Mouse (Mus musculus) adrenal gland, postnatal 25 days (tissue): ENCODE data around the gene Pam16. TPM values are rescaled to one million over a fixed set of nuclear protein-coding genes. Genes with fewer than 3 reads are reported as not detected.
A peak's percentile ranks its signal among the peaks of the same experiment; 100 is the strongest.

Source experiments
- DNase-seq: peaks from one replicate; pipeline ENCODE4 v3.0.0; 2021; ENCODE audit warnings: mixed read lengths
- total RNA-seq: library from RNA; stranded (reverse); gene quantifications from 2 replicates; pipeline ENCODE4 v1.2.3, GENCODE M21; 2021

Pam16 gene
- total RNA-seq, 1 experiment from 2014 or later = 81.9 TPM

DNA sequence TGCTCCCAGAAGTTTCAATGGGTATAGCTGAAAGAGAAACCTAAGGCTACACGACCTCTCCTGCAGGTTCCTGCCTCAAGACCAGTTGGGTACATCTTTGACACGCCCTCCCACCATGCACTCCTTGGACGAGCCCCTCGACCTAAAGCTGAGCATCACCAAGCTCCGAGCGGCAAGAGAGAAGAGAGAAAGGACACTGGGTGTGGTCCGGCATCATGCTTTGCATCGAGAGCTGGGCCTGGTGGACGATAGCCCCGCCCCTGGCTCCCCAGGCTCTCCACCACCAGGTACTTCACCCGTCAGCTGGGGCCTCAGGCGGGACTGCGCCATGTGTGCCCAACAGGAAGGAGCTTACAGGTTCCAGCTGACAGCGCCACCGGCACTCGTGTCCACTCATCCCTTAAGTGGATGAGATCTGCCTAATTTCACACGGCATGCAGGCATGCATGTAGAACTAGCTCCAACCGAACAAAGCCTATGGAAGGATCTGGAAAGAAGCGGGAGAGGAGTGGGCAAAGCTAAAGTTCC, 16.2 kb downstream of the Pam16 start:
- DNase-seq = no peak

DNA sequence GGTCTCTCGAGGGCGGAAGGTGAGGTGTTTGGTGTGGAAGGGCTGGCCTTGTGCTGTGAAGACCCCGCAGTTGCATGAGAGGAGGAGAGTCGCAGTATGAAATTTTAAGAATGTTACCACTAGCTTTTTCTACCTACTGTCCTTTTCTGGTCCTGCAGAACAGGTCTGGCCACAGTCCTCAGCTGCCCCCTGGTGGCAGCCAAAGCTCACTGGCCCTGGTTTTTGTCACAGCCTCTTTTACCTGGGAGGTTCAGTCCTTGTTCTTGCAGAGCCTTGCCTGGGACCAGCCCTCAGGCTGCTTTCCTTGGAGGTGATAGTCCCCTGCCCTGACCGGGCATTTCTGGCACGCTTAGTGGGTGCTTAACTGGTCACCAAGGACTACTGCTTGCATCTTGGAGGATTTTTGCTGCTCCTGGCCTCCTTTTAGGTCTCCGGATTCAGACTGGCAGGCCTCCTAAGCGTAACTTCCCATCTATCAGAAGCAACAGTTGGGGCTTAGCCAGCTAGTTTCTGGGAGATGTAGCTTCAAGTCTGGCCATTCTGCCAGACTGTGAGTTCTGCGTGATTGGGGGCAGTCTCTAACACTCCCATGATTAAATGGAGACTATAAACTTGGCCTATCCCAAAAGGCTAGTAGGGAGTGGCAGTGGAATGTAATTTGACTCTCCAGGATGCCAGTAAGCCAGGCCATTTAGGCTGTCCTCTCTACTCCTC, 16.8 kb downstream of the Pam16 start:
- peak; percentile 83 for DNase-seq

DNA sequence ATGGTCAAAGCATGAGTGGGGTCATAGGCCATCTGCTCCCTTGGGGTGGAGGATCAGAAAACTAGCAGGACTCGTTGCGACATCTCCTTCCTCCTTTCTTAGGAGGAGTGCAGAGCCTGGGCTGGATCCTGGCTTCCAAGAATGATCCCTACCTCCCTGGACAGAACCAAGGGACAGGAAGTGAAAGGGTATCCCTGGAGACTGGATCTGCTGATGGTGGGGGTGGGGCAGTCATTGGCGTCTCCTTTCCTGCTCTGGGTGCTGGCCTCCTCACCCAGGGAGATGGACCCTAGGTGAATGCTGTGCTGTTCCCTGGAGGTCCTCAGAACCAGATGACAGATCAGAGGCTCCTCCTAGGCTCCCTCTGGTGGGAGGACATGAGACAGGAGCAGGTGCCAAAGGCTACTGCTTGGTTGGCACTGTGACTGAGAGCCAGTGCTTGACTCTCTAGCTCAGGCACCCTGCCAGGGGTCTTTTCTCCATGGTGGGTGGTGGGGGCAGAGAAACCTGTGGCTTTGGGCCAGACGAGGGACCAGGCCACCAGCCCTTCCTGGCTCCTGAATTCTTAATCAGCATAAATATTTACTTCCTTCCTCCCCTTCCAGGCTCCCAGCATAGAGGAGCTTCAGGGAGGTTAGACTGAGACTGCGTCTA, 18.2 kb downstream of the Pam16 start:
- DNase-seq = peak; percentile 30

DNA sequence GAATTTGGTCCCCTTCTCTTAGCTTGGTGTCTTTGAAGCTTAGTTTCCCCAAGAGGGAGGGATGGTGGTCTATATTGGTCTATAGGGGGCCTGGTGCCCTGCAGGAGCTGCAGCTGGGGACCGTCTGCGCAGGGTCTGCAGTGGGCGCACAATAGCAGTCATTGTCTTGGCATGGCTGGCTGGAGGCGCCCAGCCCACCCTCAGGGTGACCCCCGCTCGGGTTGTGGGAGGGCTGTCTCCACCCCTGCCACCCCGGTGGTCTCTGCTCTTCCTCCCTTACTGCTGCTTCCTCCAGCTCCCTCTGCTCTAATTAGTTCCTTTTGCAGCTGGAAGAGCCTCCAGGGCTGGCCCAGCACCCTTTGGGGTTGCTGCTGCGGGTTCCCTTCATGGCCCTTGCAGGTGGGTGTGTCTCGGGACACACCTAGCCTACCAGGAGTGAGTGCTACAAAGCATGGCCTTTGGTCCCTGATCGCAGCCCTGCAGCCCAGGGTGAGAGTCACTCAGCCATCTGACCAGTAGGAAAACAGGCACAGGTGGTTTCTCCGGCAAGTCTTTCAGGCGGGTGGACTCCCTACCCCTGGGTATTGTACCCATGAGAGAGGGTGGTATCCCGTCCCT, 19.2 kb downstream of the Pam16 start:
- DNase-seq = no peak

DNA sequence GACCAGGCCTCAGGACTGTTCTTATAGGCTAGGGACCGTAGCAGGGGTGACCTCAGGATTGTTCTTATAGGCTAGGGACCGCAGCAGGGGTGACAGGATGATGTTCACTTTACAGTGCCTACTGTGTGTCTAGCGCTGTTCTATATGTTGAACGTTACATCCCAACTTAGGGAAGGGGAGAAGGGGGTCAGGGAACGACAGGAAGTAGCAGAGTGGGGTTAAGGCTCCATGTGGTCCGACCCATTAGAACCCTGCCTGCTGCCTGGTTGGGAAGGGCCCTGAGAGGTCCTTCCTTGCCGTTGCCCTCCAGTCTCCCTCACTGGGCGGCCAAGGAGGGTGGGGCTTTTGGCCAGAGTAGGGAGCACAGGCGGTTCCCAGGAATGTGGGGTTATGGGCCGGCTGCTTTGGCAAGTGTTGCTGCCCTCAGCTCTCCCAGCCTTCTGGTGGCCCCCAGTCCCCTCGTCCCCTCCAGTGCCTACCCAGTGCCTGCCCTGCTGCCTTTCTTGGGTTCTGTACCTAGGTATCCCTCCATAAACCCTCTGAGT, 20.4 kb downstream of the Pam16 start:
- no peak for DNase-seq

DNA sequence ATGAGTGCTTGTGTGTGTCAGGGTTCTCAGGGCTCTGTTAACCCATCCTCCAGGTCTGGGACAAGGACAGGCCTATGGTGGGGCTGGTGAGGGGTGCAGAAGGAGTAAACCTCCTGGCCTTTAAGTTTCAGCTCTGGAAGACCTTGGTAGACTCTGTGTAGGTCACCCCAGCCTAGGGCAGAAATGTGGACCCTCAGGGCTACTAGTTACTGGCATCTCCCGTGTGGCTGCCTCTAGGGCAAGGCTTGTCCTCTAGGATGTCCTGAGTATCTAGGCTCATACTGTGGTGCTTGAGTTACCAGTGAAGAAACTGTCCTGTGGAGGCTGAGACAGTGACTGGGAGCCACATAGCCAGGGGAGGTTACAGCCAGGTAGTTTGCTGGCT, 21.3 kb downstream of the Pam16 start:
- DNase-seq = no peak

DNA sequence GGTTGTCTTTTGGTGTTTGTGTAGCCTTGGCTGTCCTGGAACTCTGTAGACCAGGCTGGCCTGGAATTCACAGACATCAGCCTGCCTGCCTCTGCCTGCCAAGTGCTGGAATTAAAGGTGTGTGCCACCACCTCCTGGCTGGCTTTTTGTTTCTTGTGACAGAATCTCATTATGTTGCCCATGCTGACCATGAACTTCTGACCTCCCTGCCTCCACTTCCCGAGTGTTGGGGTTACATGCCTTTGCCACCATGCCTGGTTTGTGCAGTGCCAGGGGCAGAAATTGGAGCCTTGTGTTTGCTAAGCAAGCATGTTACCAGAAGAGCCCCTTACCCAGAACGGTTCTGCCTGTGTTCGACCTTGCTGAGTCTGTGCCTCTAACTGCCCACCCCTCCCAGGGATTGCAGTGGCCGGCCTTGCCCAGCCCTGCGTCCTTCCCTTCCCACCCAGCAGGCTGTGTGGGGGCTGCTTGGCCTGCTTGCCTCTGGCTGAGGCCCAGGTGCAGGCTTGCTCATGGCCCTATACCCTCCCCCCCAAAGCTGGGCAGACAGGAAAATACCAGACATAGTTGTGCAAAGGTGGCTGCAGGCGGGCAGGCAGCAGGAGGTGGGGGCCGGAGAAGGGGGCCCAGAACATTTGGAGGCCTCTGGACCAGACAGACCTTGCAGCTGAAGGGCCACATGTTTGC, 21.9 kb downstream of the Pam16 start:
- peak; percentile 26 for DNase-seq

DNA sequence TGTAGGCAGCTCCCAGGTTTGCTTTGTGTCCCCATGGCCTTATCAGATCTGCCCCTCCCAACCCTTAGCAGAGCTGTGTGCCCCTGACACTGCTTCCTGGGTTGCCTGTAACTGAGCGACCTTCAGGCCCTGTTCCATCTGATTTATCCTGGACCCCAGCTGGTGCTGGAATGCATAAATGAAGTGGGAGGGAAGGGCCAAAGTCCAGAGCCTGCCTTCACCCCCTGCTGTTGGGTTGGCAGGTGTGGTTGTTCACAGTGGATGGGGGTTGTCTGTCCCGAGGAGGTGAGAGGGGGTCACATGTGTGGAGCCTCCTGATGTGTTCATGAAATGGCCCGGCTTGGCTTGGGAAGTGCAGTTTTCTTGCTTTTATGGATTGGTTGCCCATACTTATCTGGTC, 22.6 kb downstream of the Pam16 start:
- no peak for DNase-seq

DNA sequence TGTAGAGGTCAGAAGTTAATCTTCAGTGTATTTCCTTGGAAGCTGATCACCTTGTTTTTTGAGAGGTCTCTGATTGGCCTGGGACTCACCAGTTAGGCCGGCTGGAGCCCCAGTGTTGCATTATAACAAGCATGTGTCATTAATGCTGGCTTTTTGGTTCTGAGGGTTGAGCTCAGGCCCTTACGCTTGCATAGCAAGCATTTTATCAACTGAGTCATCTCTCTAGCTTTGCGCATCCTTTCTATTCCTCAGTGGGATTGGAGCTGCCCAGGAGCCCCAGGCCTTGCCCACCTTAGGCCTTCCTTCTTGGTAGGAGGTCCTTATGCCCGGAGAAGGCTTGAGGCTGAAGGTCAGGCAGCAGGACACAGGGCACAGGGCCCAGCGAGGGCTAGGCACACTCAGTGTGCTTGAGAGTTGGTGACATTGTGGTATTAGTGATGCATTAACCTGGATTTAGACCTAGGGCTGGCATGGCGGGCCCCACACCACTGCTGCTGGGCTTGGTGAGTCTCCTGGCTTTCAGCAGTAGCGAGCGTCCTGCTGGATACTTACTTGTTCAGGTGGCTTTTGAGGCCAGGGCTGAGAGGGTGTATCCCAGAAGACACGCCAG, 24.0 kb downstream of the Pam16 start:
- DNase-seq = no peak

DNA sequence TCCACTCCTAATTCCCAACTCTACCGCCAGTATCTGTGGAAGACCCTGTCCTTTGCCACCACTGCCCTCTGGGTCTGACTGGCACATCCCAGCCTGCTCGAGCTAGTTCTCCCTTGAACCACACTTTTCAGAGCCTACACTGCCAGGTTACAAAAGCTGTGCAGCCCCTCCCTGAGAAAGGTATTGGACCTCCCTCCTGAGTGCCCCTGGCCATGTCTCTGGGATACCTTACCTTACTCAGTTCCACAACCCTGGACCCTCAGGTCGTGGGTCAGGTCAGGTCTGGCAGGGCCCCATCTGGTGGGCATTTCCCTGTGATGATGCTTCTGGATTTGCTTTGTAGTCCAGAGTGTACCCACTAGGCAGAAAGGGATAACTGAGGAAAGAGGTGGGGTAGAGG, 25.2 kb downstream of the Pam16 start:
- DNase-seq = no peak

DNA sequence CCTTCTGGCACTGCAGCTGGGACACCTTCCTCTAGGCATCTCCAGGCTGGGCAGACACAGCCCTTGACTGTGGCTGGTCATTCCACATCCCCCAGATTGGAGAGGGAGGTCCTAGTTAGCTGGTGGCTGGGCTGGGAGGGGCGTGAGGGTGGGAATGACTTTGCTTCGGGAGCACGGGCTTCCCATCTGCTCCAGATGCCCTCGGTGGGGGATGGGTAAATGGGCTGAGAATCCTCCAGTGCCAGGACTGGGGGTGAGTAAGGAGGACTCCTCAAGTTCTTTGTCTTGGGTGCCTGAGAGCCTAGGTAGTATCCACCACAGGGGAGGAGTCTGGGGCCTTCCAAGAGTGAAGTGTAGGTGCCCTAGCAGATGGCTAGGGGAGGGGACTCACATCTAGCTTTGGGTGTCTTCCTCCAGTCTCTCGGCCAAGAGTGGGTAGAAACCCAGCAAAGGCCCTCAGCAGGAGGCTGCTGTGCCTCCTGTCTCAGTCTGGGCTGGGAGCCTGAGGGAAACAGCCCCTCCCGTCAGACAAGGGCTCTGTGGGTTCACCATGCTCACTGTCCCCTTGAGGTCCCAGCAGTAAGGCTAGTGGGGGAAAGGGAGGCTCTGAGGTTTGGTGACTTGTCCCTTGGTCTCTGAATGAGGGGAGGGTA, 25.8 kb downstream of the Pam16 start:
- no peak for DNase-seq

DNA sequence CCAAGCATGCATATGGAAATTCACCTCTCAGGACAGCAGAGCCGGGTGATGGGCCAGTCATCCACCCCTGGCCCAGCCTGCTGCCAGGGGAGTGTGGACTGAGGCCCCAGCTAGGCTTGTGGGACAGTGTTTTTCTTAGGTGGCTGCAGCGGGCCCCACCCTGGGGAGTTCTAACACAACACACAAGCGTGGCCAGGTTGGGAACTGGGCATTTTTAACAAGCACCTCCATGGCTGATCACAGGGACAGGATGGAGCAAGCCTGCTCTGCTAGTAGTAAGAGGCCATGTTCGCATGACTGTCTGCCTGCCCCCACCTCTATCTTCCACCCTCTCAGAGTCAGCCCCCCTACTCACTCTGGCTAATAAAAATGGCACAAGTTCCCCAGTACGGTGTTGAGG, 26.7 kb downstream of the Pam16 start:
- DNase-seq = no peak

DNA sequence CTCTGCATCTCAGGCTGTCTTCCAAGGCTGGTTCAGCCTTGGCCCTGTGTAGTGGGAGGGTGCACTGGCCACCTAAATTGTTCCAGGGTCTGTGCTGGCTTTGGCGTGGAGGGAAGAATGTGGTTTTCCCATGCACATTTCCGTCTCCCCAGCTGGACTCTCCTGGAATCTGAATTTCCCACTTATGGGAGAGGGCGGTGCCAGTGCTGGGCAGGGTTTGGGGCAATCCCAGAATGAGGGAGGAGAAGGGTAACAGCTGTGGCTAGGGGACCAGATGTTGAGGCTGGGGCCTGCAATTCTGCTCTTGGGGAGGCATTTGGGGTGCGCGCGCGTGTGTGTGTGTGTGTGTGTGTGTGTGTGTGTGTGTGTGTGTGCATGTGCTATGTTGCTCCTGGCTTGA, 27.5 kb downstream of the Pam16 start:
- DNase-seq = no peak

DNA sequence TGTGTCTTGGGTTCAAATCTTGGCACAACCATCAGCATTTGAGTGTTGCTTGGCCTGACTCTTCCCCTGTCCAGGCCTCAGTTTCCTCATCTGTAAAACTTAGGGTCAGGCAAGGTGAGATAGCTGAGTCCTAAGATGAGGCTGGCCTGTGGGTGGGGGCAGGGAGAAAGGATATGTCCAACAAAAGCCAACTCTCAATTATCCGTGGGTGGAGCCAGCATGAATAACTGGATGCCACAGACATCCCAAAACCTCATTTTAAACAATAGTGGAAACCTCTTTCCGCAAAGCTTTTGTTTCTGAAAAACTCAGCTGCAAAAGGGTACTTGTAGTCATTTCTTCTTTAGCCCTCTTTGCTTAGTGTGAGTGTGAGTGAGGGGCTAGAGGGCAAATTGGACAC, 28.0 kb downstream of the Pam16 start:
- no peak for DNase-seq

DNA sequence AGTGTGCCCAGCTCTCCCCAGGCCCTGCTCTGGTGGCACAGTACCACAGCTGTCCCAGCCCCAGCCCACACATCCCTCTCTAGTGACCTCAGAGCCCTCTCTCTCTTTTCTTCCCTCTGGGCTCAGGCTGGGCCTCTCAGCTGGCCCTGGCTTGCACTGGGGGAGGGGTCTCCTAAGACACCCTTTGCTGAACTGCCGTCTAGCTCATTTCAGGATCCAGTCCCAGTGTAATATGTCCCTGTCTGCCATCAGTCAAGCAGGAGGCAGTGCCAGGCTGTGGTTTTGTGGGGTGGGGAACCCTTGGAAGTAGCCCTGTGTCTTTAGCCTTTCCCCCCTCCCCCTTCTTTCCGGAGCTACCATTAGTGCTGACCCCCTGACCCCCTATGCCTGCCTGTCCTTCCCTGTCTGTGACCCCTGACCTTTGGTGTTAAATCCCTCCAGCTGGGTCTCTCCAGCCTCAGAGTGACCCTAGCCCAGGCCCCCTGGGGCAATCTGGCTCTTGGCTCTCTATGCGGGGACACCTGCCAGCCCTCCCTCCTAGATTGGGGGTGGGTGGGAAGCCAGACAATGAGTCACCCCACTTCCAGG, 28.6 kb downstream of the Pam16 start:
- no peak for DNase-seq

DNA sequence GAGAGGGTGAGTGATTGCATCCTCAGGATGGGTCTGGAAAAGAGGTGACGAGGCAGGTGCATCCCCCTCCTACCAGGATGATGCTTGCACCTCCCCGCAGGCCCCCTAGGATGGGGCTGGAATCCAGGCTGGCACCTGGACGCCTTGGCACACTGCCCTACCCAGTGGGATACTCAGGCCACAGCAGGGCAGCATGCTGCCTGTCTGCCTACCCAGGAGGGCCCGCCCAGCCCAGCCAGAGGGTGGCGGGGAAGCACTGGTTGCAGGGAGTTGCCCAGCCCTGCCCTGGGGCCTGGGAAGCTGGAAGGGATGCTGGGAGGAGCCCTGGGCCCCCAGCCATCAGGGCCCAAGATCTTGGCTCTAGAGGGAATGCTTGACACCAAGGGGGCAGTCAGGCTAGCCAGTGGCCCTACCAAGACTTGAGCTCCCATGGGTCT, 29.2 kb downstream of the Pam16 start:
- peak; percentile 52 for DNase-seq

DNA sequence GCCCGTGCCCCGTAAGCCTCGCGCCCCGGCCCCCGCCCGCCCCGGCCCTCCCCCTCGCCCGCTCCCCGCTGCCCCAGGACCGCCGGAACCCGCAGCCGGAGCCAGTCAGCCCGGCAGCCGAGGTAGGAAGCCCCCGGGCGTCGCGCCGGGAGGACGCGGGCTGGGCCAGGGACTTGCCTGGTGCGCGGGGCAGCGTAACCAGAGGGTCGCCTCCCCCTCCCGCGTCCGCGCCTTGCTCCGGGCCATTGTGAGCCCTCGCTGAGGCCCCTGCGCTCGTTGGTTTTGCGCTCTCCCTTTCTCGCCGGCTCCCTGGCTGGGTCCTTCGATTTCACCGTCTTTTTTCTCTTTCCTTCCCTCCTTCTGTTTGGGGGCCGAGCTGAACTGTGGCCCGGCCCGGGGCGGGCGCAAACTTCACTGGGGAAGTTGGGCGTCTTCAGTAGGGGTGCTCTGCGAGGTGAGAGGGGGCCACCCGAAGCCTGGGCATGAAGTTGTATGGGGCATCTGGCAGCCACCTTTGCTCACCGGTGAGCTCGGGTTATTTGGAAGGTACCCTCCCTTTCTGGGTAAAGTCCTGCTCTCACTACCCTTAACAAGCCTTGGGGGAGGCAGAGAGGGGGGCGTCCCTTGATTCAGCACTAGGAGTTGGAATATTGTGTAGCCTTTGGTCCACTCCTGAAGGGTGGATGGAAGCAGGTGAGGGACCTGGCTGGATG, 29.8 kb downstream of the Pam16 start:
- no peak for DNase-seq

DNA sequence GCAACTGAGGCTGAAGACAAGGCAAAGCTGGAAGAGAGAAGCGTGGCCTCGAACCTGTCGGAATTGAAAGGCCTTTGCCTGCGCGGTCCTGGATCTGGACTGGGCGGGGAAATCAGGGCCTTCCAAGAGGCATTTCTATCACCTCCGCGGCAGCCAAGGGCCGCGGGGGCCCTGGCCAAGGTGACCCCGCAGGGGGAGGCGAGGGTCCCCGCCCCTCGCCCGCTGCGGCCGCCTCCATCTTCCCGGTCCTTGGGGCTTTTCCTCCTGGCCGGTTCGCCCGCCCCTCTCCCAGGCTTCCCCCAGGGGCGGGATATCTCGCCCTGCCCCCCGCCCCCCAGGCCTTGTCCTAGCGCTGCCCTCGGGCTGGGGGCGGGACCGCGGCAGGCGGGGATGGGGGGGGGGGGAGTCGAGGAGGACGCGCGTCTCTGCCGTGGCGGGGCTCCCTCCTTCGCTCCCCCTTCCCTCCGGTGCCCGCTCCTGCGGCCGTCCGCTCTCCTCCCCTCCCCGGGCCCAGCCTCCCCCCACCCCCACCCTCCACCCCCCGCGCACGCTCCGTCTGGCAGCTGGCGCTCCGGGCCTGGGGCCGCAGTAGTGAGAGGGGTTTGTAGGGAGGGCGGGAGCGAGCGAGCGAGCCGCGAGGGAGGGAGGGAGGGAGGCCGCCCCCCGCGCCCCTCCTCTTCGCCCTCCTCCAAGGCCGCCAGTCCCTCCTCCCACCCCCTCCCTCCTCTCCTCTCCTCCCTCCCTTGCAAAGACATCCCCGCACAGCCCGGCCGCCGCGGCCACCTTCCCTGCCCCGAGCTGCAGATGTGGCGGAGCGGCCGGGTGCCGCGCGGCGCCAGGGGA, 30.6 kb downstream of the Pam16 start, which contains the start of gene Glis2:
Gene Glis2, plus strand, starts transcription at position 743 of the 843 bp plus-strand sequence.
- DNase-seq = peak; percentile 77
